In genomic region chr1:45448856-45449255, GRCm38 (mm10) we compare ENCODE assay signal across 12 mouse cellular contexts.
"Had no signal": no experiment of that assay in that cellular context is flagged by ENCODE, and none has a peak within 500 bp of the region (broad histone marks: within the 10 kb centered on the region; RNA-seq: fewer than 3 reads in every experiment).

No protein-coding gene starts in this region.

- H3K9me3 ChIP-seq: limb, embryonic 12.5 days; liver, embryonic 13.5 days; megakaryocyte, embryonic 14.5 days had no signal

- H3K4me3 ChIP-seq: limb, embryonic 12.5 days; liver, embryonic 13.5 days; megakaryocyte, embryonic 14.5 days had no signal

- H3K36me3 ChIP-seq: limb, embryonic 12.5 days; liver, embryonic 13.5 days had no signal

- ATAC-seq: intestine, embryonic 16.5 days; liver, postnatal 0 days; midbrain, embryonic 16.5 days had no signal

- DNase-seq: kidney, adult 8-10 months; liver; liver, embryonic 13.5 days; liver, postnatal 0 days; right cerebral cortex, postnatal 25 days; thymus, postnatal 14 days had no signal

- H3K27ac ChIP-seq: limb, embryonic 12.5 days; liver, embryonic 13.5 days; macrophage had no signal

- H3K4me1 ChIP-seq: limb, embryonic 12.5 days; liver, embryonic 13.5 days; megakaryocyte, embryonic 14.5 days had no signal

- H3K27me3 ChIP-seq: limb, embryonic 12.5 days; liver, embryonic 13.5 days; megakaryocyte, embryonic 14.5 days had no signal

- H3K9ac ChIP-seq: limb, embryonic 12.5 days; liver, embryonic 13.5 days; liver, postnatal 0 days had no signal

- H3K4me2 ChIP-seq: limb, embryonic 12.5 days; liver, embryonic 13.5 days; midbrain, embryonic 11.5 days had no signal
